In genomic region chr6:5442316-5443085, GRCm38 (mm10) we compare ENCODE assay signal across 9 mouse cellular contexts. TPM values are rescaled to one million over a fixed set of nuclear protein-coding genes. Genes with fewer than 3 reads are reported as not detected.
DNase-seq lines count a peak whose midpoint lies in the region; ATAC-seq and TF ChIP-seq lines count a peak whose summit lies in the region.
"Had no signal": no experiment of that assay in that cellular context is flagged by ENCODE, and none has a peak within 500 bp of the region (broad histone marks: within the 10 kb centered on the region; RNA-seq: fewer than 3 reads in every experiment).

No protein-coding gene starts in this region.

- WGBS in forebrain, postnatal 0 days = 9% methylated on average over 14 of the region's 14 CpGs
- 13% methylated on average over 14 of the region's 14 CpGs for WGBS in hindbrain, embryonic 15.5 days
- WGBS in limb, embryonic 12.5 days = 3% methylated on average over 14 of the region's 14 CpGs

- no peak overlapping the region for H3K27ac ChIP-seq in forebrain, postnatal 0 days (ENCODE audit: low read depth, low read length)
- H3K27ac ChIP-seq in hindbrain, embryonic 15.5 days (replicated peaks) = no peak overlapping the region
- no peak overlapping the region for H3K27ac ChIP-seq in limb, embryonic 12.5 days
- H3K27ac ChIP-seq: macrophage had no signal

- no peak for TF ChIP-seq CTCF in forebrain, postnatal 0 days (IDR thresholded peaks at IDR 0.05; ENCODE audit: low read depth)

- no peaks in the 10 kb centered on the region for H3K27me3 ChIP-seq in forebrain, postnatal 0 days (ENCODE audit: insufficient read depth, low read length)
- no peaks in the 10 kb centered on the region for H3K27me3 ChIP-seq in hindbrain, embryonic 15.5 days
- H3K27me3 ChIP-seq in limb, embryonic 12.5 days = no peaks in the 10 kb centered on the region

- H3K9ac ChIP-seq in forebrain, postnatal 0 days = no peak overlapping the region
- no peak overlapping the region for H3K9ac ChIP-seq in hindbrain, embryonic 15.5 days
- H3K9ac ChIP-seq in limb, embryonic 12.5 days (replicated peaks) = no peak overlapping the region

- peak; percentile 36 for ATAC-seq in forebrain, postnatal 0 days
- ATAC-seq in hindbrain, embryonic 15.5 days (ENCODE audit: low FRiP score, low read depth) = peak; percentile 13; the same call in 1 of the 2 replicates
- ATAC-seq in limb, embryonic 12.5 days (ENCODE audit: insufficient number of reproducible peaks, insufficient read depth, low FRiP score, low TSS enrichment, low read depth) = peak; percentile 71

- H3K36me3 ChIP-seq in forebrain, postnatal 0 days (ENCODE audit: insufficient read depth) = no peaks in the 10 kb centered on the region
- H3K36me3 ChIP-seq in hindbrain, embryonic 15.5 days = no peaks in the 10 kb centered on the region
- H3K36me3 ChIP-seq in limb, embryonic 12.5 days = no peaks in the 10 kb centered on the region

- H3K4me3 ChIP-seq in forebrain, postnatal 0 days (ENCODE audit: low read depth, low read length) = no peak overlapping the region
- H3K4me3 ChIP-seq in hindbrain, embryonic 15.5 days = no peak overlapping the region
- H3K4me3 ChIP-seq in limb, embryonic 12.5 days (replicated peaks) = no peak overlapping the region

- H3K9me3 ChIP-seq in forebrain, postnatal 0 days (ENCODE audit: low read length) = no peaks in the 10 kb centered on the region
- no peaks in the 10 kb centered on the region for H3K9me3 ChIP-seq in hindbrain, embryonic 15.5 days
- no peaks in the 10 kb centered on the region for H3K9me3 ChIP-seq in limb, embryonic 12.5 days

- H3K4me1 ChIP-seq in forebrain, postnatal 0 days (ENCODE audit: insufficient read depth) = peaks cover 5% of the 10 kb centered on the region; the same call in 1 of the 2 replicates
- H3K4me1 ChIP-seq in hindbrain, embryonic 15.5 days (replicated peaks) = no peaks in the 10 kb centered on the region
- peaks cover 17% of the 10 kb centered on the region for H3K4me1 ChIP-seq in limb, embryonic 12.5 days (replicated peaks)

- H3K4me2 ChIP-seq in forebrain, postnatal 0 days (ENCODE audit: low read depth) = 0 out of 2 replicates have a peak overlapping the region, but pooled peaks have one; percentile 21
- H3K4me2 ChIP-seq in hindbrain, embryonic 15.5 days = peak overlapping the region; percentile 11; the same call in 1 of the 2 replicates
- H3K4me2 ChIP-seq in limb, embryonic 12.5 days = peak overlapping the region; percentile 40

- peak; percentile 35 to 73 for DNase-seq in frontal cortex, adult 2 months (ENCODE audit: extremely low spot score in 1 of 2, low spot score in 1 of 2)
- no peak for DNase-seq in frontal cortex, postnatal 25 days (ENCODE audit: low spot score in 2 of 2)
- DNase-seq in adrenal gland, postnatal 14 days = peak; percentile 54
- DNase-seq in forebrain, postnatal 0 days = no peak
- DNase-seq in neural tube, embryonic 10.5 days (ENCODE audit: extremely low spot score, low spot score) = peak; percentile 26
- no peak for DNase-seq in spleen, postnatal 14 days (ENCODE audit: low spot score in 2 of 2)

RNA-seq across cellular contexts. Expression of gene Pdk4, which starts 53.6 kb away (rescaled TPM):
- polyA plus RNA-seq in frontal cortex, adult 2 months (2012; rRNA removed) = 7.5 and 11.0 TPM in 2 replicates
- 533 and 734 TPM in 2 replicates for total RNA-seq in adrenal gland, postnatal 14 days (2021)
- total RNA-seq in forebrain, postnatal 0 days (2014; rRNA removed) = 1.8 and 3.2 TPM in 2 replicates
- polyA plus RNA-seq in forebrain, postnatal 0 days (2015; fragmentation: Nextera tagmentation; extraction: Ambion mirVana) = 2.0 and 3.0 TPM in 2 replicates
- polyA plus RNA-seq in hindbrain, embryonic 15.5 days (2015; fragmentation: Nextera tagmentation; extraction: Ambion mirVana) = 1.9 and 2.4 TPM in 2 replicates
- polyA plus RNA-seq in limb, embryonic 12.5 days (2016; fragmentation: Nextera tagmentation; extraction: Ambion mirVana) = 1.4 and 1.6 TPM in 2 replicates
- polyA plus RNA-seq: macrophage had no signal

RNA-seq across cellular contexts. Expression of gene Asb4, which starts 59.3 kb away (rescaled TPM):
- polyA plus RNA-seq in frontal cortex, adult 2 months (2012; rRNA removed) = 0.29 and 0.40 TPM in 2 replicates
- total RNA-seq in adrenal gland, postnatal 14 days (2021) = 5.3 and 5.7 TPM in 2 replicates
- total RNA-seq in forebrain, postnatal 0 days (2014; rRNA removed) = 7.5 and 16.3 TPM in 2 replicates
- 5.9 and 10.5 TPM in 2 replicates for polyA plus RNA-seq in forebrain, postnatal 0 days (2015; fragmentation: Nextera tagmentation; extraction: Ambion mirVana)
- polyA plus RNA-seq in hindbrain, embryonic 15.5 days (2015; fragmentation: Nextera tagmentation; extraction: Ambion mirVana) = 15.8 and 15.9 TPM in 2 replicates
- polyA plus RNA-seq in limb, embryonic 12.5 days (2016; fragmentation: Nextera tagmentation; extraction: Ambion mirVana) = 109 and 119 TPM in 2 replicates

Comparison
In these comparisons a context has a peak if more than half of its experiments do, and no peak if none do; other contexts are left out.
1. DNase-seq: peak in frontal cortex, adult 2 months (2 of 2), adrenal gland, postnatal 14 days (single experiment) and neural tube, embryonic 10.5 days (single experiment); none in frontal cortex, postnatal 25 days (0 of 2), forebrain, postnatal 0 days (single experiment) and spleen, postnatal 14 days (0 of 2).
2. ATAC-seq: peak in every context shown above with its lines; median percentile 71 in limb, embryonic 12.5 days; 36 in forebrain, postnatal 0 days; 13 in hindbrain, embryonic 15.5 days.
3. Peak in every context shown above with its lines, with median percentiles within 50 percentile points of each other: H3K4me2 ChIP-seq.